ENCODE assay signal across 14 mouse cellular contexts in the genomic region with DNA sequence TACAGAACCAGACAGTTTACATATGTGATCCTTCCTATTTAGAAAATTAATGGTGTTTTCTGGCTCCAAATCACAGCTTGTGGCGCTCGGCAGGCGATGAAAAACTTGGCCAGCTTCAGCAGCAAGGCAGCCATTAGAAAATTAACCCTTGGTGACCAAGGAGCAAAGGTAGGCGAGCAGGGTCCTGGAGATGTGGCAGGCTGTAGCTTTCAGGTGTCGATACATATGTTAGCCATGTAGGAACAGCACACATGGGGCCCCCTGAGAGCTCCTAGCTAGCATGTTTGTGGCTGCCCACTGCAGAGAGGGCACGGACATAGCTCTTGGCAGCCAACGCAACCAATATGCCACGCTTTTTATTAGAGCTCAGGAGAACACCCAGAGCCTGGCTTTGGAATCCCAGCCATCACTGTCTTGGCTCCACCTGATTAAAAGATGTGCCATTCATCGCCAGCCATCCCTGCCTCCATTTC.
DNase-seq lines count a peak whose midpoint lies in the region; ATAC-seq lines count a peak whose summit lies in the region.
"Had no signal": no experiment of that assay in that cellular context is flagged by ENCODE, and none has a peak within 500 bp of the region (broad histone marks: within the 10 kb centered on the region; RNA-seq: fewer than 3 reads in every experiment).

No protein-coding gene starts in this region.

- intact Hi-C loops in heart, postnatal 14 days (cut with DNase I) = no loop called here

- no peak overlapping the region for H3K9ac ChIP-seq in hindbrain, embryonic 13.5 days
- H3K9ac ChIP-seq in hindbrain, embryonic 11.5 days (ENCODE audit: low read depth, low read length) = no peak overlapping the region
- no peak overlapping the region for H3K9ac ChIP-seq in limb, embryonic 15.5 days
- H3K9ac ChIP-seq: liver, postnatal 0 days had no signal

- H3K9me3 ChIP-seq in hindbrain, embryonic 13.5 days = no peaks in the 10 kb centered on the region
- no peaks in the 10 kb centered on the region for H3K9me3 ChIP-seq in hindbrain, embryonic 11.5 days (ENCODE audit: control insufficient read depth, low read length)
- no peaks in the 10 kb centered on the region for H3K9me3 ChIP-seq in limb, embryonic 15.5 days

- WGBS in hindbrain, embryonic 13.5 days = 52% methylated on average over 9 of the region's 9 CpGs
- WGBS in hindbrain, embryonic 11.5 days = 72% methylated on average over 9 of the region's 9 CpGs
- WGBS in limb, embryonic 15.5 days = 25% methylated on average over 9 of the region's 9 CpGs

- H3K4me3 ChIP-seq in hindbrain, embryonic 13.5 days = no peak overlapping the region
- no peak overlapping the region for H3K4me3 ChIP-seq in hindbrain, embryonic 11.5 days (ENCODE audit: low read depth, low read length)
- peak overlapping the region; percentile 19; the same call in 1 of the 2 replicates for H3K4me3 ChIP-seq in limb, embryonic 15.5 days
- H3K4me3 ChIP-seq: erythroblast, embryonic 14.5 days had no signal

- no peaks in the 10 kb centered on the region for H3K27me3 ChIP-seq in hindbrain, embryonic 13.5 days
- H3K27me3 ChIP-seq in hindbrain, embryonic 11.5 days (ENCODE audit: control insufficient read depth, insufficient read depth, low read length) = no peaks in the 10 kb centered on the region
- H3K27me3 ChIP-seq in limb, embryonic 15.5 days = no peaks in the 10 kb centered on the region

- peak overlapping the region; percentile 19; the same call in 1 of the 2 replicates for H3K27ac ChIP-seq in hindbrain, embryonic 13.5 days
- no peak overlapping the region for H3K27ac ChIP-seq in hindbrain, embryonic 11.5 days (ENCODE audit: low read depth, low read length)
- H3K27ac ChIP-seq in limb, embryonic 15.5 days = no peak overlapping the region

- ATAC-seq in hindbrain, embryonic 13.5 days (ENCODE audit: low FRiP score) = peak; percentile 58
- ATAC-seq in hindbrain, embryonic 11.5 days (ENCODE audit: low FRiP score) = no peak
- peak; percentile 96 for ATAC-seq in cerebellum, adult (ENCODE audit: insufficient number of reproducible peaks, low FRiP score, low TSS enrichment)
- no peak for ATAC-seq in limb, embryonic 15.5 days (ENCODE audit: insufficient number of reproducible peaks, low FRiP score, low TSS enrichment, low read depth)
- ATAC-seq: liver, postnatal 0 days had no signal

- peaks cover 24% of the 10 kb centered on the region for H3K4me1 ChIP-seq in hindbrain, embryonic 13.5 days (replicated peaks)
- no peaks in the 10 kb centered on the region for H3K4me1 ChIP-seq in hindbrain, embryonic 11.5 days (replicated peaks; ENCODE audit: control insufficient read depth, insufficient read depth, low read length)
- H3K4me1 ChIP-seq in limb, embryonic 15.5 days = peaks cover 15% of the 10 kb centered on the region

- DNase-seq in hindbrain, embryonic 11.5 days (ENCODE audit: low spot score) = no peak
- peak; percentile 83 to 89 for DNase-seq in cerebellum, postnatal 36 days
- DNase-seq in adipocyte (ENCODE audit: low spot score) = no peak
- DNase-seq in heart, postnatal 14 days = no peak
- DNase-seq in gastrocnemius, adult 8-10 months (ENCODE audit: low spot score in 2 of 2) = no peak
- DNase-seq: B cell, adult 2 months; gastrocnemius, postnatal 36 days; heart, postnatal 10 days; kidney, adult 18-20 months; liver, postnatal 0 days had no signal

- peak overlapping the region; percentile 25 for H3K4me2 ChIP-seq in hindbrain, embryonic 13.5 days
- no peak overlapping the region for H3K4me2 ChIP-seq in hindbrain, embryonic 11.5 days (replicated peaks; ENCODE audit: low read depth, low read length)
- H3K4me2 ChIP-seq in limb, embryonic 15.5 days = peak overlapping the region; percentile 41

- H3K36me3 ChIP-seq in hindbrain, embryonic 13.5 days = no peaks in the 10 kb centered on the region
- H3K36me3 ChIP-seq in hindbrain, embryonic 11.5 days (ENCODE audit: control insufficient read depth, insufficient read depth, low read length) = no peaks in the 10 kb centered on the region
- no peaks in the 10 kb centered on the region for H3K36me3 ChIP-seq in limb, embryonic 15.5 days

Comparison
In these comparisons a context has a peak if more than half of its experiments do, and no peak if none do; other contexts are left out.
1. ATAC-seq: peak in hindbrain, embryonic 13.5 days (single experiment) and cerebellum, adult (single experiment); none in hindbrain, embryonic 11.5 days (single experiment) and limb, embryonic 15.5 days (single experiment).
2. DNase-seq: peak in cerebellum, postnatal 36 days (2 of 2); none in hindbrain, embryonic 11.5 days (single experiment), adipocyte (single experiment), heart, postnatal 14 days (0 of 2) and gastrocnemius, adult 8-10 months (0 of 2).